Mouse (Mus musculus) kidney, embryonic 16.5 days (tissue): ENCODE measurements at regions not wholly inside any gene's neighbourhood (a gene's known extent, or its start where the extent isn't known, plus 50 kb on each side); places are given as distances from the start of the nearest gene placed in this dataset.
A peak's percentile ranks its signal among the peaks of the same experiment; 100 is the strongest.

Experiments
- ATAC-seq: fragments of 200-750 bp; cut with Nextera tagmentation; 2 replicates; pipeline ENCODE4 v1.8.0; 2017; ENCODE audit warnings: moderate TSS enrichment; ENCODE audit not compliant: low FRiP score, low TSS enrichment
- H3K27ac ChIP-seq: fragments of 300-500 bp; sonication (generic); 2 replicates; pipeline ENCODE4 v1.5.1; 2014; ENCODE audit warnings: low read length
- H3K27me3 ChIP-seq: fragments of 300-500 bp; sonication (generic); 2 replicates; pipeline ENCODE4 v1.6.1; 2014; ENCODE audit warnings: low read length, control low read depth, mixed read lengths; ENCODE audit not compliant: insufficient read depth
- H3K36me3 ChIP-seq: fragments of 300-500 bp; sonication (generic); 2 replicates; pipeline ENCODE4 v1.6.1; 2014; ENCODE audit warnings: low read length, control low read depth, mixed read lengths; ENCODE audit not compliant: insufficient read depth
- H3K4me1 ChIP-seq: fragments of 300-500 bp; sonication (generic); 2 replicates; pipeline ENCODE4 v1.6.1; 2014; ENCODE audit warnings: low read length, control low read depth, mixed read lengths; ENCODE audit not compliant: insufficient read depth
- H3K4me2 ChIP-seq: fragments of 300-500 bp; sonication (generic); replicated peaks from 2 replicates; pipeline ENCODE4 v1.6.1; 2014; ENCODE audit warnings: low read depth, low read length
- H3K4me3 ChIP-seq: fragments of 300-500 bp; sonication (generic); 2 replicates; pipeline ENCODE4 v1.5.1; 2014; ENCODE audit warnings: mild to moderate bottlenecking, low read length
- H3K9ac ChIP-seq: fragments of 300-500 bp; sonication (generic); replicated peaks from 2 replicates; pipeline ENCODE4 v1.6.1; 2014; ENCODE audit warnings: low read length
- H3K9me3 ChIP-seq: fragments of 300-500 bp; sonication (generic); 2 replicates; pipeline ENCODE4 v1.6.1; 2016; ENCODE audit warnings: low read length, control low read depth
- WGBS: fragments of 180-500 bp; shearing (Covaris S2); extraction: QIAGEN DNeasy Blood & Tissue Kit; methylation state at CpG from one replicate; pipeline ENCODE4 v1.1.7; 2014; 5-methylcytosine and 5-hydroxymethylcytosine counted together

DNA sequence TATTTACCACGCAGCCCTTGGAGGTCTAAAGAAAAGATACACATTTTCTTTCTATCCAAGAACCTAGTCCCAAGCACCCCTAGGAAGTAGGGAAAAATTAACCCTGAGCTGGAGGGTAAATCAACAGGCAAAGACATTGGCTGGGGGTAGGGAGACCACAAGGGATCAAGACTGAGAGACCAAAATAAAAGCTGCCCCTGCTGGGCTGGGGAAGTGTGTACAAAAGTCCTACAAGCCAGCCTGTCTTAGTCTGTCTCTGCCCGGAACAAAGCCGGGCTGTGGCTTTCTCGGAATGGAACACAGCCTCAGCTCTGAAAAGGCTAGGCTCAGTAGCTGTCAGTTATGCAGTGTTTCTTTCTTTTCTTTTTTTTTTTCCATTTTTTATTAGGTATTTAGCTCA lies 81.4 kb upstream of the Sox4 start:
- 82% methylated on average over 4 of the region's 4 CpGs for WGBS
- no peaks in the 10 kb centered on the region for H3K27me3 ChIP-seq
- H3K36me3 ChIP-seq = no peaks in the 10 kb centered on the region
- no peak overlapping the region for H3K4me3 ChIP-seq
- H3K9me3 ChIP-seq = no peaks in the 10 kb centered on the region
- no peak for ATAC-seq
- H3K9ac ChIP-seq = no peak overlapping the region
- H3K27ac ChIP-seq = no peak overlapping the region
- no peaks in the 10 kb centered on the region for H3K4me1 ChIP-seq
- no peak overlapping the region for H3K4me2 ChIP-seq

DNA sequence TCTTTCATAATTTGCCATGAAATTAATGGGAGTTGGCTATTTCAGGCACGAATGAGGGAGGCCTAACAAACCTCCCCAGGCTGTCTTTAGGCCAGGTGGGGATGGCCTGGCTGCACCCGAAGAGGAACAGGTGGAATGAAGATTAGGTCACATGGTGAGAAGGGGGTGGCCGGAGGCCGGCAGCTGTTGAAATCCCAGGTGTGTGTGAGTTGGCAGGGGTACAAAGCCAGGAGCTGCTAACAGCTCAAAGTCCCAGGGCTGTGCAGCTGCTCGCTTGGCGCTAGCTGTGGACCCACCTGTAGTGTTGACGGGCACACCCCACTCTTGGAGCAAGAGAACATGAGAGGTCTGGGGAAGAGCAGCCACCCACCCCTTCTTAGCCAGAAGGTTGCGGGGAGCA lies 80.9 kb upstream of the Sox4 start:
- WGBS = 55% methylated on average over 8 of the region's 8 CpGs
- Histone ChIP-seq H3K9me3 (no peaks in the 10 kb centered on the region), H3K27ac (no peak overlapping the region), H3K9ac (no peak overlapping the region), H3K27me3 (no peaks in the 10 kb centered on the region), H3K4me3 (no peak overlapping the region), H3K4me1 (no peaks in the 10 kb centered on the region), H3K36me3 (no peaks in the 10 kb centered on the region), H3K4me2 (no peak overlapping the region)
- ATAC-seq = peak; percentile 49; the same call in 1 of the 2 replicates

DNA sequence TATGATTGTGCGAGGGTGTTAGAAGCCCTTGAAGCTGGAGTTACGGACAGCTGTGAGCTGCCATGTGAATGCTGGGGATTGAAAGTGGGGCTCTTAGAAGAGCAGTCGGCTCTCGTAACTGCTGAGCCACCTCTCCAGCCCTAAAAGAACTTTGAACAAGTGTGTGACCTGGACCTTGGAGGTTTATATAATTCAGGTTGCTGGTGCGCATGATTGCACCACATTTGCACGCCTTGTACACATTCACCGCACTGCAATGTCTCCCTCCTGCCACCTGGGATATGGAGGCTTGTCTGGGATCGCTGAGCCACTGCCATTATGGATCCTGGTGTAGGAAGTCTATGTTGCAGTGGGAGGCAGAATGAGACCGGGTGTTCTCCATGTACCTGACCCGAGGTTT lies 73.6 kb upstream of the Sox4 start:
- no peak overlapping the region for H3K9ac ChIP-seq
- H3K4me3 ChIP-seq = no peak overlapping the region
- no peaks in the 10 kb centered on the region for H3K9me3 ChIP-seq
- H3K4me1 ChIP-seq = no peaks in the 10 kb centered on the region
- H3K4me2 ChIP-seq = no peak overlapping the region
- 93% methylated on average over 10 of the region's 10 CpGs for WGBS
- H3K27me3 ChIP-seq = no peaks in the 10 kb centered on the region
- H3K27ac ChIP-seq = no peak overlapping the region
- no peaks in the 10 kb centered on the region for H3K36me3 ChIP-seq
- no peak for ATAC-seq

DNA sequence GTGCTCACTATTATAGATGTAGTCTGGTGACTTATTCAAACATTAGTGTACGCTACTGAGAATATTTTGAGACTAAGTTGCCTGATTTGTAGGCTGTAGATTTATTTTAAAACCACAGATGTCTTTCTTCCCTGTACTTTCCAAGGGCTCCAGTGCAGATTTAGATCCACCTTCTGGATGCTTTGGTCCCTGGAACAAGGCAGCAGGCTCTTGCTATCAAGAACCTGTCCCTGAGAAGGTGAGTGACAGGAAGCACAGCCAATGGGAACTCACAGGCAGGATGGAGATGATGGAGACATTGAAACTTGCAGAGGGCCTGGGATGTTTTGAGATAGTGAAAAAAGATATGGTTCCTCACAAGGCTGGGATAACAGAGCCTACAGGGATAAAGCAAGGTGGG lies 70.0 kb upstream of the Sox4 start:
- H3K4me3 ChIP-seq = no peak overlapping the region
- no peaks in the 10 kb centered on the region for H3K36me3 ChIP-seq
- no peak overlapping the region for H3K4me2 ChIP-seq
- ATAC-seq = no peak
- H3K9ac ChIP-seq = no peak overlapping the region
- H3K27ac ChIP-seq = no peak overlapping the region
- H3K9me3 ChIP-seq = no peaks in the 10 kb centered on the region
- 63% methylated on average over 1 of the region's 1 CpGs for WGBS
- H3K4me1 ChIP-seq = no peaks in the 10 kb centered on the region
- no peaks in the 10 kb centered on the region for H3K27me3 ChIP-seq

DNA sequence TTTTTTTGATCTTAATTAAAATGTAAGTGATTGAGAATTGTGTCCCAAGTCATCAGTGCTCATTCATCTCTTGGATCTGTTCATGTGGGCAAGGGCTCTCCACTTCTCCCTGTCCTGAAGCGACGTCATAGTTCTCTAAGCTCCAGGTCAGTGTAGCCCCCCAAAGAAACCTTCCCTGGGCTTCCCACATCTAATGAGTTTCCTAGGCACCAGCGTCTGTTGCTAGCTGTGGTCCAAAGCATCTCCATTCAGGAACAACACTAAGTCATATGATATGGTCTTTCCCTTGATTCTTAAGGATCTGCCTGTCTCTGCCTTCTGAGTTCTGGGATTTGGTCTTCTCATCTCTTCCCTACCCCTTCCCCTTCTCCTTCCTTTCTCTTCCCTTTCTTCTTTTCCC lies 66.3 kb upstream of the Sox4 start:
- 94% methylated on average over 3 of the region's 3 CpGs for WGBS
- H3K9me3 ChIP-seq = no peaks in the 10 kb centered on the region
- no peak for ATAC-seq
- no peak overlapping the region for H3K4me3 ChIP-seq
- H3K36me3 ChIP-seq = no peaks in the 10 kb centered on the region
- H3K4me1 ChIP-seq = no peaks in the 10 kb centered on the region
- H3K27ac ChIP-seq = no peak overlapping the region
- H3K4me2 ChIP-seq = no peak overlapping the region
- no peaks in the 10 kb centered on the region for H3K27me3 ChIP-seq
- no peak overlapping the region for H3K9ac ChIP-seq

DNA sequence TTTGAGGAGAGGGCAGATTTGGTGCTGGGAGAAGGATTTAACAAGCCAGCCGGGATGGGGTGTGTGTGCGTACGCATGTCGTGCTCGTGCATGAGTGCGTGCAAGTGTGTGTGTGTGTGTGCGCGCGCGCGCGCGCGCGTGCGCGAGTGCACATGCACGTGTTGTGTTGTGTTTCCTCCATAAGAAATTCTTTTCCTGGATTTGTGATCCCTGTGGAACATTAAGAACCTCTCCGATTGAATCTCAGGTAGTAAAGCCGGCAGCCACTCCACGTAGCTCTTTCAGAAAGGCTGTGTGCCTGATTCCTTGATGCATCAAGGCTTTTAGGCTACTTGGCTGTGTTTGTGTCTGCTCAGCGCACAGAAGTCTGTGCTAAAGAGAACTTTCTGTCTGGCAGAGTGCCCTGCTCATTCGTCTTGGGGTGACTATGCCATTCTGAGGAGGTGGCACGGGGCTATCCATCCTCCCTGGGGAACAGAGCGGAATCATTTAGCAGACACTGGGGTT lies 62.7 kb upstream of the Sox4 start:
- Histone ChIP-seq H3K27me3 (no peaks in the 10 kb centered on the region), H3K27ac (no peak overlapping the region), H3K9ac (no peak overlapping the region), H3K9me3 (no peaks in the 10 kb centered on the region), H3K4me3 (no peak overlapping the region), H3K36me3 (no peaks in the 10 kb centered on the region), H3K4me1 (no peaks in the 10 kb centered on the region), H3K4me2 (no peak overlapping the region)
- 85% methylated on average over 25 of the region's 25 CpGs for WGBS
- ATAC-seq = no peak

DNA sequence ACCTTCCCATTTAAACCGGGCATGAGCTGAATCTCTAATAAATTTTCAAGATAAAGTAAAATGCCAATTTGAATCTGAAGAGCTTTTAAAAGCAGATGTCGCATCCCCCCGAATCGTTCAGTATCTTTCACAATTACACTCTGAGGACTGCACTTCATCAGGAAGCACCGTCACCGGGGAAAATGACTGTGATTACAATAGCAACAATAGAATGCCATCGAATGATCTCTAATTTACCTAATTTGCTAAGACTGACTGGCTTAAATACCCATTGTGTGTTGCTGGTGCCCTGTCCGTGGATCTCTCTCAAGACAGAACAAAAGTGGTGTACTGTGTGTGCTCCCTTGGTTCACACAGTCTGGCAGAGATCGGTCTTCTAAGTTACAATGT lies 62.1 kb upstream of the Sox4 start:
- 60% methylated on average over 9 of the region's 9 CpGs for WGBS

DNA sequence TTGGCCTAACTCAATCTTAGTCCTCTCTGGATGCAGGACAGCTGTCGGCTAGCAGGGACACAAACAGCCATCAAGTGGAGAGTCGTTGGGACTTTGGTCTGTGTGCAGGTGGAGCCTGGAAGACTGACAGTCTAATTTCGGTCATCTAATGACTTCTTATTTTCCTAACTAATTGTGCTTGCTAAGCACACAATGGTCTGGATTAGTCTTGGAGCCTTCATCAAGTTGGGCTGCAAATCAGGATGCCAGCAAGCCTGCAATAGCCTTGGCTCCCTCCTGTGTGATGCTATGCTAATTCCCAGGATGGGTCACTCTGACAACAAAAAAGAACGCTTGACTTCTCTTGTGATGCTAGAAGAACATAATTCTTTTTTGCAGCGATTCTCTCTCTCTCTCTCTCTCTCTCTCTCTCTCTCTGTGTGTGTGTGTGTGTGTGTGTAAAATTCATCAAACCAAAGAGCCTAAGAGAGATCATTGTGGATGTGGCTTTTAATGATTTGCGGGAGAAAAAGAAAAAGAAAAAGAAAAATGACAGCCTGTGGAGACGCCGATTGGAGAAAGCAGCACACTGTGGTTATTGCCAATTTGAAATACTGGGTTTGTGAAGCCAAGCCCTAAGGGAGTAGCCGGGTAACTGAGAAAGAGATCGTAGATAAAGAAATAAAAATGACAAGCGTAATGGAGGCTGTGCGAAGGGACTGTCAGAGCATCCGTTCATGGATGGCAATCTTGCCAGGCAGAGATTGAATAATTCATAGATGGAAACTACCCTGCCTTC lies 61.5 kb upstream of the Sox4 start:
- 28% methylated on average over 13 of the region's 13 CpGs for WGBS
- no peak overlapping the region for H3K4me3 ChIP-seq
- H3K9me3 ChIP-seq = no peaks in the 10 kb centered on the region
- no peaks in the 10 kb centered on the region for H3K4me1 ChIP-seq
- no peaks in the 10 kb centered on the region for H3K36me3 ChIP-seq
- H3K27ac ChIP-seq = no peak overlapping the region
- no peak for ATAC-seq
- H3K9ac ChIP-seq = no peak overlapping the region
- no peaks in the 10 kb centered on the region for H3K27me3 ChIP-seq
- H3K4me2 ChIP-seq = peak overlapping the region; percentile 11; the same call in 1 of the 2 replicates

More for the DNA sequence above, 62.1 kb upstream of the Sox4 start:
- no peaks in the 10 kb centered on the region for H3K9me3 ChIP-seq
- no peak overlapping the region for H3K9ac ChIP-seq
- peak overlapping the region; percentile 11; the same call in 1 of the 2 replicates for H3K4me2 ChIP-seq
- no peak overlapping the region for H3K4me3 ChIP-seq
- no peaks in the 10 kb centered on the region for H3K4me1 ChIP-seq
- ATAC-seq = no peak
- no peaks in the 10 kb centered on the region for H3K36me3 ChIP-seq
- no peak overlapping the region for H3K27ac ChIP-seq
- no peaks in the 10 kb centered on the region for H3K27me3 ChIP-seq

DNA sequence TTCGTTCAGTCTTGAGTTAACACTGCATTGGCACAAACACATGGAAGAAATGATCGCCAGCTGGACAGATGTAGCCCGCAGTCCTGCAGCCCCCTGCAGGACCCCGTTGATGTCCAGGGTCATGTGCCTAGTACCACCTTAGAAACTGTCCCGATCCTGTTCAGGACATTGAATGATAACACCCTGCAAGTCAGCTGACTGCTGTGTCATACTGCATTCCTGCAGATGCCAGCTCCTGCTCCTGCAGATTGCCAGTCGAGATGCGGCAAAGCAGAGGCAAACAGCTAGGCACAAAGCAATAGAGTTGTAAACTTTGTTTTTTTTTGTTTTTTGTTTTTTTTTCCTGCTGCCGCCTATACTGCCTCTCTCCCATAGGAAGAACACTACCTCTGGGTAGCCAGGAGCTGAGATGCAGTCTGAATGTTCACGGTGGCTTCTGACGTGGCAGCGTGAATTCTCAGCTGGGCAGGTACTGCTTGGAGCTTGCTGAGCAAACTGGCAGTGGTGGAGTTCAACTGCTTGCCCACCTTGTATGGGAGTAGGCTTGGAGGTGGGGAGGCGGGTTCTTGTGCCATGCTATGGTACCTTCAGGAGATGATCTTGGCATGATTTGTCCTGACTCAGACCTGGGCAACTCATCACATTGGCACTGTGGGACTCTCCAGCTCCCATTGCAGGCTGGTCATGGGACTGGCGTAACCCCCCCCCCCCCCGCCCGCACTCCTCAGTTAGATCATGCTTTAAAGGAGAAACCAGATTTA lies 60.7 kb upstream of the Sox4 start:
- ATAC-seq = no peak
- Histone ChIP-seq H3K27ac (no peak overlapping the region), H3K9ac (no peak overlapping the region), H3K4me1 (no peaks in the 10 kb centered on the region), H3K27me3 (no peaks in the 10 kb centered on the region), H3K4me2 (no peak overlapping the region), H3K9me3 (no peaks in the 10 kb centered on the region), H3K4me3 (no peak overlapping the region), H3K36me3 (no peaks in the 10 kb centered on the region)
- WGBS = 63% methylated on average over 15 of the region's 15 CpGs

DNA sequence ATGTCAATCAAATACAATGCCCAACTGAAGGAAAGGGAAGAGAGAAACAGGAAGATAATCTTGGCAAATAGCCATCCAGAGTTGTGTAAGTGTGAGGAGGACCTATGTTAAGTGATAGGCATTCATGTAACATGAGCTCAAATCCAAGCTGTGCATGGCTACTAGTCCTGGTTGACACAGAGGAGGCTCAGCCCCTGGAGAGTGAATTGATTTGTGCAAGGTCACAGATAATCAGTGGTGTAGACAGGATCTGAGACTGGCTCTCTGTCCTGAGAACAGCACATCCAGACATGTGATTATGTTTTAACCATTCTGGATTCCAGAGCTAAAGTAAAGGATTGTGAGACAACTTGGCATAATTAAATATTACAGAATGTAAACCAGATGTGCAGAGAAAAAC lies 53.0 kb upstream of the Sox4 start:
- no peaks in the 10 kb centered on the region for H3K4me1 ChIP-seq
- H3K9ac ChIP-seq = no peak overlapping the region
- H3K9me3 ChIP-seq = no peaks in the 10 kb centered on the region
- no peak overlapping the region for H3K4me3 ChIP-seq
- no peak overlapping the region for H3K4me2 ChIP-seq
- H3K36me3 ChIP-seq = no peaks in the 10 kb centered on the region
- ATAC-seq = no peak
- H3K27ac ChIP-seq = no peak overlapping the region
- no peaks in the 10 kb centered on the region for H3K27me3 ChIP-seq
